Mouse (Mus musculus) liver, embryonic 14.5 days (tissue): ENCODE measurements at regions not wholly inside any gene's neighbourhood (a gene's known extent, or its start where the extent isn't known, plus 50 kb on each side); places are given as distances from the start of the nearest gene placed in this dataset.

Source experiments
- CTCF ChIP-seq: IDR thresholded peaks from 2 replicates; pipeline ENCODE4 v1.5.1; 2016; ENCODE audit warnings: antibody characterized with exemption, low read depth, control low read depth
- EP300 ChIP-seq: IDR thresholded peaks from 2 replicates; pipeline ENCODE4 v1.6.1; 2016; ENCODE audit warnings: antibody characterized with exemption, low read depth

- TF ChIP-seq CTCF (no peak), EP300 (no peak)
Observed at GRCm38 (mm10) chr4:125270951-125271350, 143.3 kb upstream of the Zc3h12a start.
